Mouse (Mus musculus): ENCODE data around the gene Slc2a4.

The Slc2a4 gene

DNA sequence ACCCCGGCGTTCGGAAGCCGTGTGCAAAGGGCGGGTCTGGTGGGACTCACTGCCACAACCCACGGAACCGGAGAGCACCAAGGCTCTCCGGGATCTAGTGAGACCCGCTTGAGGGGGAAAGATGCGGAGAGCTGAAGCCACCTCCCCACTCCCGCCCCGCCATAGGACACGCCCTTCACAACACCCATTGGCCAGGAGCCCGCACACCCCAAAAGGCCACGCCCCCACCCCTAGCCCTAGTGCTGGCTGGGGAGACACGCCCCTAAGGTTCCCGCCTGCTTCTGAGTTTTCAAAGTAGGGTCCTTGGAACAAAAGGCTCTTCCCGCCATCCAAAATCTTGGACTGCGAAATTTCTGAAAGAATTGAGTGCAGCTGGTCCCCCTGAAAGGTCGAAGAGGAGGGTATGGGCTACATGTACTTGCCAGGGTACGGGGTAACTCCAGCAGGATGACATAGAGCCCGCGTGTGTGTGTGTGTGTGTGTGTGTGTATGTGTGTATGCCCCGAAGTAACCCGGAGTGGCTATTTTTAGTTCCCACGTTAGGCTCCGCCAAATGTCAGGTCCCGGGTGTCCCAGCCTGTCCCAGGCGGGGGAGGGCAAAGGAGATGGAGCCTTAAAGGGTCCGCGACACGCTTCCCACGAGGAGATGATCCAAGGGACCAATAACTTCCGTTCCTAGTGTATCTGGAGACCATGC lies at the start of gene Slc2a4:
Gene Slc2a4 (minus strand): TSS at position 123 of the 697 bp plus-strand sequence.
- DNase-seq (ENCODE audit: low spot score), result peak; percentile 94

DNA sequence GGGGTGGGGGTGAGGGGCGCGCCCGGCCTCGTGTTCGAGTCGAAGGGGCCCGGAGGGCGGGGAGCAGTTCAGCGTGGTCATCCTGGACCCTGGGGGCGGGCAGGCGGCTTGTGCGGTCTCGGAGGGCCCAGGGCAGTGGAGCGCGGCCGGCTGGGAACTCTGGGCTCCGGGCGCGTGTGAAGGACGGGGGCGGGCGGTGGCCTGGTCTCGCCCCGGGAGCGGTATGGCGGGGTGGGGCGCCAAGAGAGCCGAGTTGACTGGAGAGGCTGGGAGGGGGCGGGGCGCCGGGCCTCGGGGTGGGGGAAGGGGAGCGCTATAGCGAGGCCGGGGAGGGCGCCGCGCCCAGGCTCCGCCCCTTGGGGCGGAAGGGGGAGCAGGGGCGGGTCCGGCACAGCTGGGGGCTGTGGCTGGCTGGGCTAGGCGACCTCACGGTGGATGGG lies 49.1 kb upstream of the Slc2a4 start:
- DNase-seq (ENCODE audit: low spot score), result peak; percentile 93

DNA sequence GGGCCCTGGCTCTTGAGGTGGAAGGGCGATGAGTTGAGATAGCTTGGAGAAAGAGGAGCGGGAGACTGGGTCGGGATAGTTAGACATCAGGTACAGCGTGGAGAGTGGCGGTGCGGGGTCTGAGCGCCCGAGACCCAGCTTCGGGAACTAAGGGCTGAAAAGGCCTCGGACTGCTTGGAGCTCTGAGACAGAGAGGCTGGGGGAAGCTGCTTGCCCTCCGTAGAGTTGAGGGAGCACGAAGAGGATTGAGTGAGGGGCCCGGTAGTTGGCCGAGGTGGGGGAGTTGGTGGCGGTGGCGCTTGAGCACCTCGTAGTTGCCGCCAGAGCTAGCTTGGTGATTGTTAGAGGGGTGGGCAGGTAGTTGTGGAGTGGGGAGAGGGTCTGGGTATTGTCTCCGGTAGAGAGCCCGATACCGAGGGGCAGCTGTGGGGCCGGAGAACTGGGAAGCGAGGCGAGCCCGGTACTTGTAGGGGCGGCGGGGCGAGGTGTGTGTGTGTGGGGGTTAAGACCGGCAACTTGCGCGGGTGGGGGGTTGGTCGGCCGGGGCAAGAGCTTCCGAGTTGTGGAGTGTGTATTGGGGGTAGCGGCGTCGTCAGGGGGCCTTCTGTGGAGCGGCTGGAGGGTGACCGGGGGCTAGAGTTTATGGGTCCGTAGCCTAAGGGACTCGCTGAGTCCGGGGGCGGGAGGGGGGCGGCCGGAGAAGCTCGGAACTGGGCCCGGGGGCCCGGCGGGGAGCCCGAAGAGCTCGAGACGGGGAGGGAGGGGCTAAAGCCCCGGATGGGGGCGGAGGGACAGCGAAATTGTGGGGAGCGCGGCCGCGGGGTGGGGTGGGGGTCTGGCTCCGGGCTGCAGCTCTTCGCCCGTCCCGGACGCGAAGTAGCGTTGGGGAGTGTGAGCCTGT lies 48.4 kb upstream of the Slc2a4 start:
- DNase-seq (ENCODE audit: low spot score), result peak; percentile 64

DNA sequence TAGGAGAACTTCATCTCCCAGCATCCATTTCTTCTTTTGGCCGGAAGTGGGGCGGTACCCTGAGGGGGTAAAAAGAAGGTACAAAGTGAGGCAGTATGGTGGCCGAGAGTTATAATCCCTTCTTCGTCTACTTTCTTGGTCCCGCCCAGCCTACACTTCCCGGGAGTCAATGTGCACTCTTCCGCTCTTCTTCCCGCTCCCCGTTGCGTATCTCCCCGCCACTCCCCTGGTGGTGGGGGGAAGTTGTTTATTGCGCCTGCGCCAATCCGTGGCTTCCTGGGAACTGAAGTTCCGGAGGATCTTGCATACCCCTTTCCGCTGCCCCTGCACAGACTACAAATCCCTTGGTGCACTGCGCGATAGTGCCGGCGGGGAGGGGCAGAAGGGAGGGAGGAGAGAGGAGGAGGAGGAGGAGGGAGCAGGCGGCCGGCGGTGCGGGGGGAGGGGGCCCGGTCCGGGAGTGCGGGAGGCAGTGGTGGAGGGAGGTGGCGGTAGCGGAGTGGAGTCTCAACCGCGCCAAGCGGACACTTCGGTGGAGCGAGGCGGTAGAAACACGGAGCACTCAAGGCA lies 47.5 kb upstream of the Slc2a4 start, which contains the start of gene Phf23:
Gene Phf23 (plus strand): TSS at position 387 of the 570 bp plus-strand sequence.
- DNase-seq (ENCODE audit: low spot score), result peak; percentile 98

DNA sequence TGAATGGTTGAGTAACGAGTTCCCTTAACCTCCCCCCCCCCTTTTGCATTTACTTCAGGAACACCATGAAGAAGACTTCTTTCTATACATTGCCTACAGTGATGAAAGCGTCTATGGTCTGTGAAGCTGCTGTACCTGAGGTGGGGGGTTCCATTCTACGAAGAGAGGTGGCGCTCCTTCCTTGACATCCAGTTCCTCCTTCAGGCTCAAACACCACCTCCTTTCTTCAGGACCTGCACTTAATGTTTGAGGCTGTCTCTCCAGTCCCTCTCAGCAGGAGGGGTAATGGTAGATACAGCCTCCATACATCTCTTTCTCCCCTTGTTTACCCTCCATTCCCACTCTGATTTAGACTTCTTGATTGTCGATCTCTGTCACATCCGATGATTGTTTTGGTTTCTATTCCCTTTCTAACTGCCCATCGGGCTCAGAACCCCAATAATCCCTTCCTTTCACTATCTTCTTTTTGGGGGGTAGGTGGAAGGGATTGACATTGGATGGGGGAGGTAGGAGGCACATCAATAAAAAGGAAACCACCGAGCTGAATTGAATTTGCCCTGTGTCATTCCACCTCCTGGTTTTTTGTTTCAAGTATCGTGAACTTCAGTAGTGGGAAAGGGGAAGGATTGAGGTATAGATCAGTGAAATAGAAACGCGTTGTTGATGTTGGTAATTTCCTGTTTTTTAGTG lies 46.6 kb upstream of the Slc2a4 start:
- DNase-seq (ENCODE audit: low spot score), result no peak

DNA sequence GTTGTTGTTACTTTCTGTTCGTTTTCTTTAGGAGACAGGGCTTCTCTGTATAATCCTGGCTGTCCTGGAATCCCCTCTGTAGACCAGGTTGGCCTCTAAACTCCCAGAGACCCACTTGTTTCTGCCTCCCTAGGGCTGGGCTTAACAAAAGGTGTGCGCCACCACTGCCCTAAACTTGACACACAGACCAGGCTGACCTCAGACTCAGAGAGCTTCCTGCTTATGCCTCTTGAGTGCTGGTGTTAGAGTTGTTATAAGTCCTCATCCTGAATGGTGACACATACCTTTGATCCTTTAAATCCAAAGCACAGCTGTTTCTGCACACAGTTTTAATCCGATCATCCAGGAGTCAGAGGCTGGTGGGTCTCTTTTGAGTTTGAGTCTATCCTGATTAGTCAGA lies 44.9 kb upstream of the Slc2a4 start:
- no peak for DNase-seq (ENCODE audit: low spot score)

DNA sequence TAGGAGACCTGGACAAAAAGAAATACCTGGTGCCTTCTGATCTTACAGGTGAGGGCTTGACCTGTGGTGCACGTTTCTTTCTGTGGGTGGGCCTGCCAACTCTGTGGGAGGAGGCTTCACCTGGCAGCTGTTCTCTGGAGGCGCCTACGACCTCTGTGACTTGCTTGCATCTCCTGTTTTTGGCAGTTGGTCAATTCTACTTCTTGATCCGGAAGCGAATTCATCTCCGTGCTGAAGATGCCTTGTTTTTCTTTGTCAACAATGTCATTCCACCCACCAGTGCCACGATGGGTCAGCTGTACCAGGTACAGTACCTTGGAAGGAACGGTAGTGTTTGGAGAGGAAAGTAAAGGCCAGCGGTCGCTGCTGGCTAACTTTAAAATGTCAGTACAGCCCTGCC lies 44.4 kb upstream of the Slc2a4 start:
- no peak for DNase-seq (ENCODE audit: low spot score)

DNA sequence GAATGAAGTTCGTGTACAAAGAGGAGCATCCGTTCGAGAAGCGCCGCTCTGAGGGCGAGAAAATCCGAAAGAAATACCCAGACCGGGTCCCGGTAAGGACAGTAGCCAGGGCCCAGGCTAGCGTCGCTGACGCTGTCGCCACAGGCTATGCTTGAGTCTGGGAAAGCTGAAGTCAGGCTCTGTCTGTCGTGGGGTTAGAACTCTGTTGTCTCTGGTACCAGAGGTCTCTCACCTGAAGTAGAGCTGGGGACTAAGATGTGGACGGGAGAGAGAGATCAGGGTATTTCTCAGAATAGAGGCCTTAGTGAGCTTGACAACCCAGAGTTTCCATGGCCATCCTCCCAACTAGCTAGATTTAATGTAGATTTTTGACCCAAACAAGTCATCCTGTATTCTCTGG lies 43.7 kb upstream of the Slc2a4 start:
- DNase-seq (ENCODE audit: low spot score), result no peak

DNA sequence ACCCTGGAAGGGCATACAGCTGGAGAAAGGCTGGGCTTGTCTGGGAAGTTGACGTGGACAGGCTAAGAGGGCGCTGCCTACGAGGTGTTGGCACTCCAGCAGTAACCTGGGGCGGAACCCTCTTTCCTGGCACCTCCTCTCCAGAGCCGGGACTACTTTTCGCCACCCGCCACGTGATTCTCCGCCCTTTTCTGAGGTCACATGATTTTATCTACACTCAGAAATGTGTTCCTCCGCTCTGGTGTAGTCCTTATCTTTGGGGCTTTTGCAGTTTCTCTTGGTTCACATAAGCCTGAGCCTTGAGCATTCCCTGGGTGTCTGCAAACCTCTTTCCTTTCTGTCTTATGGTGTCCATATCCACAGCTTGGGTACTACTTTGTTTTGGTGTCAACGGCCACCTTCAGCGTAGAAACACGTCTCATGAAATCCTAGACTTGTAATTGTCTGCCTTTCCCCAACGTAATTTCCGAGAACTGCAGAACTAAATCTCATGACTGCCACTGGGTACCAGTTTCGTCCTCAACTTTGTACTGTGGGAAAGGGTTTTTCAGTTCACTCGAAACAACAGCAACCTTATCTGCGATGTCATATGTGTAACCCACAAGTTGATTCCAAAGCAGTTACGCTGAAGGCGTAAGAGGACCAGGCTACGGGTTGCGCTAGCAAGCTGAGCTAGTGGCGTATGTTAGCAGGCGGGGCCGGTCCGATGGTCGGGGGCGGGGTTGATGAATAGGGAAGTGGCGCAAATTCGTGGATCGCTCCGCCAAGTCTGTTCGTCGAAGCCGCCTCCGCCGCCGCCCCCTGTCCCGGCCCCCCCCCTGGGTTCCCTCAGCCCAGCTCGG lies 43.1 kb upstream of the Slc2a4 start, which contains the start of gene Gabarap:
Gene Gabarap (plus strand): TSS at position 294 of the 842 bp plus-strand sequence.
- DNase-seq (ENCODE audit: low spot score), result peak; percentile 98

DNA sequence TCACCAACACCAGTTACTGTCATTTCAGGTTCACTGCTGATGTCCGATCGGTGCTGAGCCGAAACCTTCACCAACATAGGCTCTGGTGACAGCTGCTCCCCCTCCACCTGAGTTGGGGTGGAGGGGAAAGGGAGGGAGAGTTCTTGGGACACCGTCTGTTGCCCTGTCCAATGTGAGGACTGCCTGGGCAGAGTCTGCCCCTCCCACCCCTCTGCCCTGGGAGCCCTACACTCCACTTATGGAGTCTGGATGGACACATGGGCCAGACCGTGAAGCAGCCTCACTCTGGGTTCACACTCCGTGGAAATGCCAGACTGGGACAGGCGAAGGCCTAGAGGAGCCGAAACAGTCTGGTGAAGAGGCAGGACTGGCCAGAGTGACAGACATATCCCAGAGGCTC lies 42.0 kb upstream of the Slc2a4 start:
- no peak for DNase-seq (ENCODE audit: low spot score)

DNA sequence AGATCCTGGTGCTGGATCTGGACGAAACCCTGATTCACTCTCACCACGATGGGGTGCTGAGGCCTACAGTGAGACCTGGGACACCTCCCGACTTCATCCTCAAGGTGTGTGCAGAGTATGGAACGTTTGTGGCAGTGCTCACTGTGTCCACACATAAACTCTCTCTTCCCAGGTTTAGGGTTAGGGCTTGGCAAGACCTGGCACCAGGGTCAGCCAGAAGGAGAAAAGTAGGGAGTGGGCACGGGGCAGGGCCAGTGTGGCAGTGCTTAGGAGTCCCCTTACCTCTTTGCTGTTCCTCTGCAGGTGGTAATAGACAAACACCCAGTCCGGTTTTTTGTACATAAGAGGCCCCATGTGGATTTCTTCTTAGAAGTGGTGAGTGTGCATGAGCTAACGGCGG lies 36.4 kb upstream of the Slc2a4 start:
- no peak for DNase-seq (ENCODE audit: low spot score)

DNA sequence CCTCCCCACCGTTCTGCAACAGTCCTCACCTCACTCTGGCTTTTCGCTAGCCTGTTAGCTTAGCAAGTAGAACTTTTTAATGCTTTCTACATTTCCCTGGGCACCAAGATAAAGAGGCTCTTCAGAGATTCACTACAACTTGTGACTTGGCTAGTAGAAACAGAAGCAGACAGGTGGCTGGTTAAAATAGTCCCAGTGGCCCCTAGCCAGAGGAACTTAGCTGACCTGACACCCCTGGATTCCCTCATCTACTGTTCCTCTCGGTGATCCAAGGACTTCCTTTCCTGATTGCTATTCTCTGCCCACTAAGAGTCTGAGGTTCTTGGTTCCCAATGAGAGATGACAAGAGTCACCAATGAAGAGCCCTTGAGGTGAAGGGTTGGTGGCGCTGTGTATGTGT lies 35.4 kb upstream of the Slc2a4 start:
- DNase-seq (ENCODE audit: low spot score), result no peak

DNA sequence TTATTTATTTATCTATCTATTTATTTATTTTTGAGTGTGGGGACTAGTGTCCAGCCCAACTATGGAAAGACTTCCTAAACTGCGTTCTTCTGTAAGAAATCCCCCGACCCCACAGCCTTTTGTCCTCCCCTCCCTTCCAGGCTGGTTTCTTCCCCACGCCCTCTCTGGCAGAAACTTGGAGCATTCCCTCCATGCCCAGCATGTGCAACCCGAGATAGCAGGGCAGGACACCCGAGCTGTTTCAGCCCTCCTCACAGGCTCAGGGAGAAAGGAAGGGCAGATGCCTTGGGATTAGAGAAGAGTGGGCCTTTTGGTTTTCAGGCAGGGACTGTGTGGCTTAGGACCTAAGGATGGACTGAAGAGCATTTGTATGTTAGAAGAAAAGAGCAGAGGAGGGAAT lies 34.9 kb upstream of the Slc2a4 start:
- no peak for DNase-seq (ENCODE audit: low spot score)

DNA sequence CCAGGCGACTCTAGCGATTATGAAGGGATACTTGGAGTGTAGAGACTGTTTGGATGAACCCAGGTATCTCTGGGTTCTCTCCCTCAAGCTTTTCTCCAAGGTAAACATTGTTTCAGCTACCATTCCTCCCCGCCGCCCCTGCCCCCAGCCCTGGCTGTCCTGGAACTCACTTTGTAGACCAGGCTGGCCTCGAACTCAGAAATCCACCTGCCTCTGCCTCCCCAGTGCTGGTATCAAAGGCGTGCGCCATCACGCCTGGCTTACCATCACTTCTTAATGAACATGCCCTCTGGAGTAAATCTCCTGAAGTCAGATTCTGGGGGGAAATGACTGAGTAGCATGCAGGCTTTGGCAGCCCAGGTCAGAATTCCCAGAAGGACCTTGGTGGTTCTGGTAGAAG lies 34.2 kb upstream of the Slc2a4 start, which contains the start of gene Elp5:
Gene Elp5 (minus strand): TSS at position 293 of the 400 bp plus-strand sequence.
- no peak for DNase-seq (ENCODE audit: low spot score)

DNA sequence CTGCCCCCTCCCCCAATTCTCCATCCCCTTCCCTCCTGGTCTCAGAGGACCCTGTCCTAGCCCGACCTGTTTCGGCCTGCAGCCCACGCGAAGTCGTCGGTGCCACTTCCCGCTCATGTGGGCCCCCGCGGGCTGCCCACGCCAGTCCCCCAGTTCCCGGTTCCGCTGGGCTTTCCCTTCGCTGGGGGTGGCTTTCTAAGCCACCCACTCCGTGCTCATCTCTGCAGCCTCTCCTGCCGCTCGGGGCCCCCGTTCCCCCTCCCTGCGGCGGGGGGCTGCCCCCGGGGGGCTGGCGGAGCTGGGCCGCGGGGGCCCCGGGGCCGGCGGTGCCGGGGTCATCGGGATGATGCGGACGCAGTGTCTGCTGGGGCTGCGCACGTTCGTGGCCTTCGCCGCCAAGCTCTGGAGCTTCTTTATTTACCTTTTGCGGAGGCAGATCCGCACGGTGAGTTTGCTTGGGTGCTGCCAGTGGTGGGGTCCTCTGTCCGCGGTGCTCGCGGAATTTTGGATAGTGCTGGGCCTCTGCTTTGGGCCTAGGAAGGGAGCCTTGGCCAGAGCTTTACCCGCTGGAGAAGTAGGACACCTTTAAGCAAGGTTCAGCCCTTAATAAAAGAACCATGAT lies 33.3 kb upstream of the Slc2a4 start, which contains the start of gene Ctdnep1:
Gene Ctdnep1 (plus strand): TSS at position 16 of the 622 bp plus-strand sequence.
- no peak for DNase-seq (ENCODE audit: low spot score)

DNA sequence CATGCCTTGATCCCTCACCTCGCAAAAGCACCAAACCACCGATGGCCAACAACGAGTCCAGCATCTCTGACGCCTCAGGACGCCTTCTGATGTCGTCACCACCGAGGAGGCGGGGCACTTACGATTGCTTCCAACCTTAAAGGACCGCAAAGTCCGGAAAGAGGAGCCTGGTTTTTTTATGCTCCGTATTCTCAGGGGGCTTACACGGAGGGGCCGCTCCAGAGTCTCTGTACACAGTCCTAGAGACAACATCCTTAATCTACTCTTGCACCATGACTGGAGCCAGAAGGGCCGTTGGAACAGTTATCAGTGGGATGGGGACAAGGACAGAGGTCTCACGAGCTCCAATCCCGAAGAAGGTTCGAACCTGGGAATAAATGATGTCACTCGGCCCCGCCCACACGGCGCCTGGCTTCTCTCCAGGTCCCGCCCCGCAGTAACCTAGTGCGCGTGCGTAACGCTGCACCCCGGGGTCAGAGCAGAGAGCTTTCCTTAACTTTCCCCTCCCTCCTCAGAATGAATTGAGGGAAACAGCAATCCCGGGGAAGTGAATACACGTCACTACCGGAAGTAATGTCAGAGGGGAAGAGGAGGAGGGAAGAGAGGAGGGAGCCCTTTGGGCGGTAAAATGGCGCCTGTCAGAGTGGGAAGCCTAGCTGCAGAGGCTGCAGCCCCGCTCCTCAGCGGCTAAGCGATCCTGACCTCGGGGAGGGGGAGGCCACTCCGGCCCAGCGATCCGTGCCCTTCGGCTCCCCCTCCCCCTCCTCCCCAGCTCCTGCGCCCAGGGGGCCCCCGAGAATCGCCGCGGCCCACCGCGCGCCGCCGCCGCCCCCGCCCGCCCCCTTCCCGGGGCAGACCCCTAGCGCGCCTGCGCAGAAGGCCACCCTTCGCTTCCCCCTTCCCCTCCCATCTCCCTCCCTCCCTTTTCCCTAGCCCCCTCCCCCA lies 32.5 kb upstream of the Slc2a4 start:
- DNase-seq (ENCODE audit: low spot score), result peak; percentile 96

DNA sequence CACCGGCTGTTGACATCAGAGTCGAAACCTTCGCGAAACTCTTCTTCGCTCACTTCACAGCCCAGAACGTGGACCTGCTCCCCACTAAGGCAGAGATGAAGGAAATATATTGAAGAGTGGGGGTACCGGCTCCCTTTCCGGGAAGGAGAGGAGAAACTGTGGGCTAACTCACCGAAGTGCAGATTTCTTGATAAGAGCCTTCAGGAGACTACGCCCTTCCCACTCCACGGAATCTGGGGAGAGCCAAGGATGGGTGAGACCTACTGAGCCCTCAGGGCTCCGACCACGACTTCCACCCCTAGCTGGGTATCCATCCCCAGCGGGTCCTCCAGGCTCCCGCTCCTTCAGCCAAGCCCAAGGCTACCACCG lies 31.8 kb upstream of the Slc2a4 start:
- DNase-seq (ENCODE audit: low spot score), result no peak

DNA sequence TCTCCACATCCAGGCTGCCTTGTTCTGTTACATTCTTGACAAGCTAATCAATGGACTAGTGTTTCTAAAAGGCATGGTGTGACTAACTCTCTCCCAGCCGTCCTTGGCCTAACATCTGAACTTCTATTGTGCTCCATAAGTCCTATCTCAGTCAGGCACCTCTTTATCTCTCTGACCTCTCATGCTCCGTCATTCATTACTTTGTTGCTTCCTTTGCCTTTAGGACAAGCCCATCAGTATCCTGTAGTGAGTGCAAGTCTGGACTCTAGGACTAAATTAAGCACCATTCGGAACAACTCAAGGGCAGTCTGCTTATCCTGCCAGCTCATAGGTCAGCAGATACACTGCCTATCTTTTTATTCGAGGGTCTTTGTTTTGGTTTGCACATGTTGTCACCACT lies 28.3 kb upstream of the Slc2a4 start:
- DNase-seq (ENCODE audit: low spot score), result no peak

DNA sequence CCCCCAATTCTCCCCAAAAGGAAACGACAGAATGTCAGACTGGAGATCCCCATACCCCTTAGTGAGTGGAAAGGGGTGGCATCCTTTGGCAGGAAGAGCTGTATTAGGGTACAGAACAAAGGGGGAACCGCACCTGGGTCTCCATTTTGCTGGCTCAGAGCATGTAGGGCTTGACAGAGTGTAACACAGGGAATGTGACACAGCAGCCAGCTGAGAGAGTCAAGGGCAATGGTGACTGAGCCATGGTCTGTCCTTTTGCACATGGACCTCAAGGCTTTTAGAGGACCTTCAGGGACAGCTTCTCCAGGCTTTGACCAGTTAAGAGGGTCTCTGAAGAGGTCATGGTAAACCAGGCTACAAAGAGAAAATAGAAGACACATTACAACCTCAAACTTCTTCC lies 26.9 kb upstream of the Slc2a4 start:
- DNase-seq (ENCODE audit: low spot score), result no peak

Data from urinary bladder, postnatal 14 days (tissue).